Comparison of ENCODE assay signal across 22 mouse cellular contexts in genomic region chr8:123450783-123451182, GRCm38 (mm10). TPM values are rescaled to one million over a fixed set of nuclear protein-coding genes. Genes with fewer than 3 reads are reported as not detected.
A peak's percentile ranks its signal among the peaks of the same experiment; 100 is the strongest.
DNase-seq lines count a peak whose midpoint lies in the region; ATAC-seq lines count a peak whose summit lies in the region.
"Had no signal": no experiment of that assay in that cellular context is flagged by ENCODE, and none has a peak within 500 bp of the region (broad histone marks: within the 10 kb centered on the region; RNA-seq: fewer than 3 reads in every experiment).

No protein-coding gene starts in this region.

- peak; percentile 1 for DNase-seq in 3T3-L1 (ENCODE audit: low read depth, low spot score)
- peak; percentile 98 for DNase-seq in MEL-GATA-1-ER (ENCODE audit: extremely low read depth, low read depth)
- no peak for DNase-seq in adrenal gland, postnatal 4 days (ENCODE audit: low spot score in 2 of 2)
- no peak for DNase-seq in layer of hippocampus, adult 9-11 months
- DNase-seq in lung, postnatal 14 days: no peak
- DNase-seq: adrenal gland, postnatal 14 days; B cell, adult 2 months; cerebellum, adult 11-12 months; gastrocnemius, postnatal 10 days; kidney, adult 18-20 months; kidney, postnatal 10 days; left cerebral cortex, postnatal 4 days; lung, adult 18-20 months; lung, postnatal 36 days; thymus, postnatal 36 days had no signal

- ATAC-seq in hematopoietic stem cell, adult 5-6 weeks (replicated peaks in 1 of 2; ENCODE audit: insufficient read depth in 1 of 2, low FRiP score in 2 of 2, low TSS enrichment in 1 of 2, low read depth in 1 of 2, poor library complexity in 2 of 2, severe bottlenecking in 2 of 2): peak; percentile 73 to 77
- peak; percentile 70 for ATAC-seq in megakaryocyte, adult 5-6 weeks (ENCODE audit: poor library complexity, severe bottlenecking)
- ATAC-seq: activated CD4-positive, CD25-positive, alpha-beta regulatory T cell, adult 4 months; forebrain, embryonic 13.5 days; midbrain, embryonic 13.5 days; Patski had no signal

RNA-seq across cellular contexts. Expression of gene Afg3l1, which starts 26.9 kb away (rescaled TPM):
- total RNA-seq in hematopoietic stem cell, adult 5-6 weeks (2017): 16.9 and 18.8 TPM in 2 replicates
- 10.4 and 11.7 TPM in 2 replicates for total RNA-seq in megakaryocyte, adult 5-6 weeks (2015)
- total RNA-seq in megakaryocyte, adult 5-6 weeks (2017): 12.2 and 13.3 TPM in 2 replicates
- 10 to 100 TPM; 59.9 to 61.8 TPM for total RNA-seq in adrenal gland, postnatal 4 days (2021)

RNA-seq across cellular contexts. Expression of gene Def8, which starts 27.5 kb away (rescaled TPM):
- total RNA-seq in hematopoietic stem cell, adult 5-6 weeks (2017): 63.8 and 85.3 TPM in 2 replicates
- 15.2 and 19.6 TPM in 2 replicates for total RNA-seq in megakaryocyte, adult 5-6 weeks (2015)
- 24.9 and 27.3 TPM in 2 replicates for total RNA-seq in megakaryocyte, adult 5-6 weeks (2017)
- 10 to 100 TPM; 40.2 to 40.5 TPM for total RNA-seq in adrenal gland, postnatal 4 days (2021)

RNA-seq across cellular contexts. Expression of gene Tubb3, which starts 39.6 kb away (rescaled TPM):
- 0.89 TPM in 1 of 2 replicates, not detected in the other for total RNA-seq in hematopoietic stem cell, adult 5-6 weeks (2017)
- total RNA-seq in megakaryocyte, adult 5-6 weeks (2015): 0.89 and 1.0 TPM in 2 replicates
- total RNA-seq in megakaryocyte, adult 5-6 weeks (2017): 0.37 and 1.2 TPM in 2 replicates
- total RNA-seq in adrenal gland, postnatal 4 days (2021): 100 to 1,000 TPM in 1 of 2 experiments, 10 to 100 TPM in 1; 59.5 to 102 TPM

RNA-seq across cellular contexts. Expression of gene Mc1r, which starts 43.9 kb away (rescaled TPM):
- not detected in 2 replicates for total RNA-seq in hematopoietic stem cell, adult 5-6 weeks (2017)
- total RNA-seq in megakaryocyte, adult 5-6 weeks (2015): not detected in 2 replicates
- total RNA-seq in megakaryocyte, adult 5-6 weeks (2017): not detected in 2 replicates
- under 1 TPM in 1 of 2 experiments, not detected in 1; 0.14 TPM for total RNA-seq in adrenal gland, postnatal 4 days (2021)
- total RNA-seq: adrenal gland, postnatal 14 days; gastrocnemius, postnatal 10 days; heart, adult 8-10 months; left cerebral cortex, postnatal 4 days had no signal

Comparison
In these comparisons a context has a peak if more than half of its experiments do, and no peak if none do; other contexts are left out.
1. DNase-seq: peak in 3T3-L1 (single experiment) and MEL-GATA-1-ER (single experiment); none in adrenal gland, postnatal 4 days (0 of 2), layer of hippocampus, adult 9-11 months (single experiment) and lung, postnatal 14 days (single experiment).
2. RNA of gene Tubb3, which starts 39.6 kb away (total RNA-seq): 59.5 to 102 TPM in adrenal gland, postnatal 4 days; 0.37 to 1.2 TPM in megakaryocyte, adult 5-6 weeks and 0.89 TPM in hematopoietic stem cell, adult 5-6 weeks; every median in the first group is over 10 times any median in the second.